Mouse (Mus musculus) hematopoietic stem cell, adult 5-6 weeks (primary cell): ENCODE data around the gene Gm21987. TPM values are rescaled to one million over a fixed set of nuclear protein-coding genes. Genes with fewer than 3 reads are reported as not detected.

Experiments
- ATAC-seq, 2 experiments: fragments of 125-278 bp in 1 of 2; replicated peaks in 1 of 2; 2 replicates each; pipeline ENCODE4 v1.8.0; 2016 to 2017; ENCODE audit warnings: inconsistent platforms in 2 of 2, mild to moderate bottlenecking in 2 of 2, moderate number of reproducible peaks in 2 of 2, low read depth in 1 of 2, moderate TSS enrichment in 1 of 2; ENCODE audit not compliant: low FRiP score in 2 of 2, poor library complexity in 2 of 2, severe bottlenecking in 2 of 2, insufficient read depth in 1 of 2, low TSS enrichment in 1 of 2
- total RNA-seq: library from RNA; stranded (forward); fragments of 172-1452, 232-1000 nt; gene quantifications from 2 replicates; pipeline ENCODE4 v1.2.3, GENCODE M21; 2017

The Gm21987 gene
- total RNA-seq, 1 experiment from 2014 or later: not detected

DNA sequence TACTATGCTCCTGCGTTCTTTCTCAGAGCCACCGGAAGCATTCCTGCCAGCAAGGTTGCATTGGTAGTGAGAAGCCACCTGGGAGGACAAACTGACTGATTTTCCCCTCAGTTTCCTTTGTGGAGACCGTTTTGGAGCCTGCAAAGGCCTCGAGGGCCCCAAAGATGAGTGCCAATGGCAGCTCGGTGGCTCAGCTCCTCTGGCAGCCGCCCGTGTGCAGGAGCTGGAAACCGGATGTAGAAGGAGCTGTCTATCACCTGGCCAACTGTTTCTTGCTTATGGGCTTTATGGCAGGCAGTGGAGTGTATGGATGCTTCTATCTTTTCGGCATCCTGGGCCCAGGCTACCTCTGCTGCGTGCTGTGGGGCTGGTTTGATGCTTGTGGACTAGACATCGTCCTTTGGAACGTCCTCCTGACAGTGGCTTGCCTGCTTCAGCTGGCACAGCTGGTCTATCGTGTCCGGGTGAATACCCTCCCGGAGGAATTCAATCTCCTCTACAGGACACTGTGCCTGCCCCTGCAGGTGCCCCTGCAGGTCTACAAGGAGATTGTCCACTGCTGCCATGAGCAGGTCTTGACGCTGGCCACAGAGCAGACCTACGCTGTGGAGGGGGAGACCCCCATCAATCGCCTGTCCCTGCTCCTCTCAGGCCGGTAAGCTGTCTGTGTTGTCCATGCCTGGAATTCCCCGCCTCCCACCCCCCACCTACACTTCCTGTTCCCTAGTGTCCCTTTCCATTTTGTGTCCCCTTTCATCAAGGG lies 15.8 kb downstream of the Gm21987 start:
- ATAC-seq: no peak

GRCm38 (mm10) chr16:38363256-38363595 lies 16.4 kb downstream of the Gm21987 start:
- ATAC-seq: no peak

GRCm38 (mm10) chr16:38363657-38364056 lies 16.8 kb downstream of the Gm21987 start:
- no peak for ATAC-seq

GRCm38 (mm10) chr16:38365390-38365789 lies 18.6 kb downstream of the Gm21987 start:
- no peak for ATAC-seq

- no peak for ATAC-seq
Observed at GRCm38 (mm10) chr16:38366231-38366630, 19.4 kb downstream of the Gm21987 start.

- ATAC-seq: no peak
Observed at GRCm38 (mm10) chr16:38368336-38368735, 21.5 kb downstream of the Gm21987 start.

DNA sequence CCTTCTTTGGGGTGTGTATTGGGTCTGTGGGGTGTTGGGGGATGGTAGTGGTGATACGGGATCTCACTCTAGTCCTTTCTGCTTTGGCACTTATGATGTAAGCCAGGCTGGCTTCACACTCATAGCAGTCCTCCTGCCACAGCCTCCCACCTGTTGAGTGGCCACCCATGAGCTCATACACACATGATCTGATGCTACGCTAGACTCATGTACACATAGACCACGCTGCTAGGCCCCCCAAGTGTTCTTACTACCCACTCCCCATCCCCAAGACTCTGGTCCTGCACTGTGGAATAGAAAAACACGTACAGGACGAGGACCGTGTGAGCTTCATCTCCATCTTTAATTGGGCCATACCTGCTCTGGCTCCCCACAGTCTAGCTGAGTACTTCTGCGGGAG lies 22.2 kb downstream of the Gm21987 start:
- ATAC-seq: no peak

DNA sequence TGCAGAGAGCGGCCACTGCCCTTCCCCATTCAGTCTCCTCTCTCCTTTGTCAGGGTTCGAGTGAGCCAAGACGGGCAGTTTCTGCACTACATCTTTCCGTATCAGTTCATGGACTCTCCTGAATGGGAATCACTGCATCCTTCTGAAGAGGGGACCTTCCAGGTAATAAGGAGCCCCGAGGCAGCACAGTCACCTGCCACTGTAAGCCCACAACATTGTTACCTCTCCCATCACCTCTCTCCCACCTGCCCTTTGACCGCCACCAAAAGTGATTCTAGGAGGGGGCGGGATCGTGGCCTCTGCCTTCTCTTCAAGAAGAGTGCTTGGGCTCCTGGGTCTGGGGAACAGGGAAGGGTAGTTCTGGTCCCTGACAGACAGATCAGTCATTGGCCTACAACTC lies 22.6 kb downstream of the Gm21987 start:
- no peak for ATAC-seq

DNA sequence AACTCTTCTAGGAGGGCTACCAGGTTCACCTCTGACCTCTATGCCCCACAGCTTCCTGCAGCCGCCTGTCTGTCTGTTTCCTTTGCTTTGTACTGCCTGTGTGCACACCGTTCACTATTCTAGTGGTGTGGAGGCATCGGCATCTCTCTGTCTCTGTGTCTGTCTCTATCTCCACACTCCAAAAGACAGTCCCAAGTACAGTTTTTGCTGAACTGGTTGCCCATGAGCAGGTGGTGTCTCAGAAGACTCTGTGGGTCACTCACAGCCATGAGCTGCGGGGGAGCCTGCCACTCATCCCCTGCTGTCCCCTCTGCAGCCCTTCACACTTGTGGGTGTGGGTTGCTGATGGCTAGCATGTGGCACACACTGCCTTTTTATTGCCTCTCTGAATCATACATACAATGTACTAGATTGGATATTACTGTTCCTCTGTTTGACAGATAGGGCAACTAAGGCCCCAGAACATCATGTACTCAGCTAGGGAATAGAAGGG lies 23.2 kb downstream of the Gm21987 start:
- ATAC-seq: no peak

- no peak for ATAC-seq
Observed at GRCm38 (mm10) chr16:38370633-38371374, 24.0 kb downstream of the Gm21987 start.

DNA sequence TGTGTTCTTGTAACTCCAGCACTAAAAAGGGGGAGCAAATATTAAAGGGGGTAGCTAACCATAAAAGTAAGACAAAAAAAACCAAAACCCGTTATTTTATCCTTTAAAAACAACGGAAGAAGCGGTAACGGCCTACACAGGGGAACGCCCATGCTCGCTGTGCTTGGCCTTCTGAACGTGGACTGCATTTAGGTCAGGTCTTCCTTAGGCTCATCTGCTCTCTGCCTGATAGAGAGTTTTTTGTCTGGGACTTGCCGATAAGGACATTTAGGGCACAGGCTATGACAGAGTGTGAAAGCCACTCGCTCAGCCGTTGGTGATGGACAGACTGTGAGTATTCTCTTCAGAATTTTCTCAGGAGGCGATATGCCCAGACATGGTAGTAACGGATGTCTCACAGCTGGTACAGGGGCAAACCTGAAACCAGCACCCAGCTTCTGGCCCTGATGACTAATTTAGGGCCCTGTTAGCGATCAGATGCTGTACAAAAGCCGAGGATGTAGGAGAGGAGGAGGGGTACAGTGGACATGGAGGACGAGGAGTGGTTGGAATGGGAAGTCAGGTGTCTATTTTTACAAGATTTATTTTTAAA lies 25.0 kb downstream of the Gm21987 start:
- peak in 1 of 2 experiments; percentile 8; a peak in 1 of 4 replicates for ATAC-seq

GRCm38 (mm10) chr16:38372876-38373275 lies 26.0 kb downstream of the Gm21987 start:
- no peak for ATAC-seq

- no peak for ATAC-seq
Observed at GRCm38 (mm10) chr16:38373439-38373838, 26.6 kb downstream of the Gm21987 start.

DNA sequence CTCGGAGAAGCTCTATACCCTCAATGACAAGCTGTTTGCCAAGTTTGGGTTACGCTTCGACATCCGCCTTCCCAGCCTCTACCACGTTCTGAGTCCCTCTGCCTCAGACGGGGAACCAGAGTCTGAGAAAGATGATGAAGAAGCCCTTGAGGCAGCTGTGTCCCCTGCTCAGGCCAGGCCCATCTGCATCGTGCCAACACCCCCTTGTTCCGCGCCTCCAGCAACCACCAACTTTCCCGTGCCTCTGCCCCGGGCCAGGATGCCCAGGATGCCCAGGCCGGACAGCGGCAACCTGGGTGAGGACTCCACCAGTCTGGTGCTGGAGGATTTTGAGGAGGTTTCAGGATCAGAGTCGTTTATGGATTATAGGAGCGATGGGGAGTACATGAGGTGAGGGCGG lies 27.1 kb downstream of the Gm21987 start:
- ATAC-seq: no peak

GRCm38 (mm10) chr16:38374379-38375140 lies 27.7 kb downstream of the Gm21987 start:
- ATAC-seq: no peak

DNA sequence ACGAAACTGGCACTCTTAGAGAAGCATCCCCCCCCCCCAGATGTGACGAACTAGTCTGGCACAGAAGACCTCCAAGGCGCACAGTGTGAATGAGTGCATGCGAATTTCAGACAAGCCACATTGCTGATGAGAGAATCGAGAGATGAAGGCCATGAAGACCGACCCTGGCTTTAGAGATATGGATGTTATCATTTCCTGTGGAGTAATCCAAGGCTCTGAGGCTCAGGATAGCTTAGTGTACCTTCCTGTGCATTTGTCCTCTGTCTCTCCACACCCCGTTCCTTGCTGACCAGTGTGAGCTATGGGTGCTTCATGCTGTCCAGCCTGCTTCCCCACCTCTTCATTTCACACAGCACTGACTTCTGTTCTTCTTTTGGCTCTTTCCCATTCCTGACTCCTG lies 28.3 kb downstream of the Gm21987 start:
- ATAC-seq: no peak

DNA sequence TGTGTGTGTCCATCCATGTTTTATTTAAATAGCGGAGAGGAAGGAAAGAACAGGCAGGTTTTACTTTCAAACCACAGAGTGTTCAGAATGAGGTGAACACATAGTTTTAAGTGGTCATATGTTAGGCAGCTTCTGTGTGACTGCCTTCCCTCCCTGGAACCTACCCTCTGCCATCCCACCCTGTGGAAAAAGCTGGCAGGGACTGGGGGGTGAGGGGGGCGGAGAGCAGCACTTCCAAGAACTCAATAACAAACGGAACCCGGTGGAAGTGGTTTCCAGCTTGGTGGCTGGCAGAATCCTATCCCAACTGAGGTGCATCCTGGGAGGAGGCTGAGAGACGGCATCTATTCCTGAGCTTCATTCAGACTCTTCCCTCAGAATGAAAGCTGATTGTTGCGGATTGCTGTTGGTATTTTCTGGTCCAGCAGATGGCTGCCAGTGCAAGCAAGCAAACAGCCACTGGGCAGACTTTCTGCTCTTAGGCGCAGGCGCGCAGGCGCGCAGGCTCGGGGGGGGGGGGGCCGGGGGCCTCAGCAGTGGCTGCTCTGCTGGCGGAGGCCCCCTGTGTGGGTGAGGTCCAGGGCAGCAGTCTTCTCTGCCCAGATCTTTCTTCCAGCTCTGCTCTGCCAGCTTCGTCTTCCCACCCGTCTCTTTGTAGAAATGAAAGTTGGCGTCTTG lies 29.5 kb downstream of the Gm21987 start:
- peak; percentile 54 to 57 for ATAC-seq
